In genomic region chr7:126963548-126964286, GRCm38 (mm10) we compare ENCODE assay signal across 8 mouse cellular contexts. TPM values are rescaled to one million over a fixed set of nuclear protein-coding genes. Genes with fewer than 3 reads are reported as not detected.
A peak's percentile ranks its signal among the peaks of the same experiment; 100 is the strongest.
DNase-seq lines count a peak whose midpoint lies in the region; ATAC-seq and TF ChIP-seq lines count a peak whose summit lies in the region.

No protein-coding gene starts in this region.

- peaks cover 11% of the 10 kb centered on the region; the same call in 1 of the 2 replicates for H3K4me1 ChIP-seq in hindbrain, embryonic 10.5 days (replicated peaks)
- no peaks in the 10 kb centered on the region for H3K4me1 ChIP-seq in hindbrain, embryonic 16.5 days (ENCODE audit: control insufficient read depth, insufficient read depth, low read depth, low read length)
- H3K4me1 ChIP-seq in ES-Bruce4 (ENCODE audit: control insufficient read depth, insufficient read depth, low read length): no peaks in the 10 kb centered on the region
- peaks cover 5% of the 10 kb centered on the region; the same call in 1 of the 2 replicates for H3K4me1 ChIP-seq in cortical plate, adult 2 months (ENCODE audit: control insufficient read depth, insufficient read depth, low read length)
- H3K4me1 ChIP-seq in kidney, adult 2 months (ENCODE audit: control insufficient read depth, insufficient read depth, low read length): no peaks in the 10 kb centered on the region

- no peak for ATAC-seq in hindbrain, embryonic 16.5 days

- H3K9me3 ChIP-seq in hindbrain, embryonic 10.5 days: no peaks in the 10 kb centered on the region
- no peaks in the 10 kb centered on the region for H3K9me3 ChIP-seq in hindbrain, embryonic 16.5 days (ENCODE audit: control insufficient read depth, low read length)
- no peaks in the 10 kb centered on the region for H3K9me3 ChIP-seq in ES-Bruce4 (replicated peaks; ENCODE audit: control insufficient read depth, insufficient read depth, low read length, poor library complexity, severe bottlenecking)

- H3K4me2 ChIP-seq in hindbrain, embryonic 16.5 days (ENCODE audit: low read length): no peak overlapping the region

- no peak for TF ChIP-seq POLR2A in ES-Bruce4 (IDR thresholded peaks at IDR 0.05; ENCODE audit: insufficient read depth, low read length)
- no peak for TF ChIP-seq POLR2A in cortical plate, adult 2 months (IDR thresholded peaks at IDR 0.05; ENCODE audit: extremely low read depth, insufficient read depth, low read length)
- no peak for TF ChIP-seq POLR2A in kidney, adult 2 months (IDR thresholded peaks at IDR 0.05; ENCODE audit: low read depth, low read length)

- peaks cover 36% of the 10 kb centered on the region for H3K27me3 ChIP-seq in hindbrain, embryonic 10.5 days (ENCODE audit: insufficient read depth, poor library complexity, severe bottlenecking)
- 0 out of 2 replicates have a peak, but pooled peaks cover 3% of the 10 kb centered on the region for H3K27me3 ChIP-seq in hindbrain, embryonic 16.5 days (replicated peaks; ENCODE audit: control insufficient read depth, insufficient read depth, low read length)
- no peaks in the 10 kb centered on the region for H3K27me3 ChIP-seq in ES-Bruce4 (ENCODE audit: control insufficient read depth, insufficient read depth, low read length, poor library complexity, severe bottlenecking)
- no peaks in the 10 kb centered on the region for H3K27me3 ChIP-seq in kidney, adult 2 months (replicated peaks; ENCODE audit: control insufficient read depth, insufficient read depth, low read length)

- no peak for TF ChIP-seq EP300 in ES-Bruce4 (IDR thresholded peaks at IDR 0.05; ENCODE audit: insufficient read depth, low read depth, low read length)

- peak; percentile 84 for TF ChIP-seq CTCF in ES-Bruce4 (IDR thresholded peaks at IDR 0.05; ENCODE audit: low read depth, low read length)
- TF ChIP-seq CTCF in cortical plate, adult 2 months (IDR thresholded peaks at IDR 0.05; ENCODE audit: extremely low read depth, insufficient read depth, low read length): peak; percentile 12; the same call in 1 of the 2 replicates
- TF ChIP-seq CTCF in kidney, adult 2 months (conservative IDR thresholded peaks at IDR 0.05; ENCODE audit: insufficient read depth, insufficient read length, low read depth, low read length): peak; percentile 80

- H3K36me3 ChIP-seq in hindbrain, embryonic 10.5 days: peaks cover 21% of the 10 kb centered on the region; the same call in 1 of the 2 replicates
- peaks cover 49% of the 10 kb centered on the region for H3K36me3 ChIP-seq in hindbrain, embryonic 16.5 days (ENCODE audit: control insufficient read depth, insufficient read depth, low read length)
- H3K36me3 ChIP-seq in ES-Bruce4 (ENCODE audit: control insufficient read depth, insufficient read depth, low read length, poor library complexity, severe bottlenecking): no peaks in the 10 kb centered on the region
- no peaks in the 10 kb centered on the region for H3K36me3 ChIP-seq in kidney, adult 2 months (ENCODE audit: control insufficient read depth, insufficient read depth, low read length)

- DNase-seq in hindbrain, embryonic 10.5 days (ENCODE audit: low spot score): peak; percentile 43
- DNase-seq in kidney, adult 2 months: peak; percentile 73
- peak; percentile 73 for DNase-seq in lung, postnatal 36 days
- no peak for DNase-seq in right cerebral cortex, adult 18-20 months
- DNase-seq in urinary bladder, postnatal 25 days (ENCODE audit: low spot score): no peak

- H3K4me3 ChIP-seq in hindbrain, embryonic 10.5 days: no peak overlapping the region; the same call in 1 of the 2 replicates
- no peak overlapping the region for H3K4me3 ChIP-seq in hindbrain, embryonic 16.5 days (ENCODE audit: low read length)
- H3K4me3 ChIP-seq in ES-Bruce4 (ENCODE audit: low read depth, low read length): peak overlapping the region; percentile 45
- H3K4me3 ChIP-seq in cortical plate, adult 2 months (ENCODE audit: insufficient read depth, low read length): no peak overlapping the region
- no peak overlapping the region for H3K4me3 ChIP-seq in kidney, adult 2 months (ENCODE audit: insufficient read depth, low read depth, low read length)

- WGBS in hindbrain, embryonic 10.5 days: 26% methylated on average over 19 of the region's 19 CpGs
- WGBS in hindbrain, embryonic 16.5 days: 32% methylated on average over 19 of the region's 19 CpGs
- WGBS in kidney, adult 2 months: 24% methylated on average over 19 of the region's 19 CpGs

- H3K9ac ChIP-seq in hindbrain, embryonic 16.5 days (ENCODE audit: low read depth, low read length): no peak overlapping the region
- 0 out of 2 replicates have a peak overlapping the region, but pooled peaks have one; percentile 24 for H3K9ac ChIP-seq in ES-Bruce4 (ENCODE audit: low read depth, poor library complexity, severe bottlenecking)

- no peak overlapping the region for H3K27ac ChIP-seq in hindbrain, embryonic 10.5 days
- H3K27ac ChIP-seq in hindbrain, embryonic 16.5 days (ENCODE audit: low read depth, low read length): no peak overlapping the region
- no peak overlapping the region for H3K27ac ChIP-seq in ES-Bruce4 (ENCODE audit: insufficient read depth, low read length)
- no peak overlapping the region for H3K27ac ChIP-seq in cortical plate, adult 2 months (ENCODE audit: insufficient read depth, low read length)
- no peak overlapping the region for H3K27ac ChIP-seq in kidney, adult 2 months (ENCODE audit: insufficient read depth, low read depth, low read length)

RNA-seq across cellular contexts. Expression of gene Cdipt, which starts 12.0 kb away (rescaled TPM):
- 92.5 and 103 TPM in 2 replicates for polyA plus RNA-seq in hindbrain, embryonic 10.5 days (2016; fragmentation: Nextera tagmentation; extraction: Ambion mirVana)
- 160 and 162 TPM in 2 replicates for polyA plus RNA-seq in hindbrain, embryonic 16.5 days (2015; fragmentation: Nextera tagmentation; extraction: Ambion mirVana)
- polyA plus RNA-seq in ES-Bruce4 (2011; ENCODE audit: insufficient read depth, insufficient read length, low read depth, missing spikeins): 42.8 and 53.3 TPM in 2 replicates
- polyA plus RNA-seq in cortical plate, adult 2 months (2012; rRNA removed): 252 and 253 TPM in 2 replicates
- 237 and 284 TPM in 2 replicates for polyA plus RNA-seq in kidney, adult 2 months (2012; rRNA removed)

RNA-seq across cellular contexts. Expression of gene Cdiptos, which starts 12.2 kb away (rescaled TPM):
- polyA plus RNA-seq in hindbrain, embryonic 10.5 days (2016; fragmentation: Nextera tagmentation; extraction: Ambion mirVana): 0.63 and 1.0 TPM in 2 replicates
- 1.2 and 1.6 TPM in 2 replicates for polyA plus RNA-seq in hindbrain, embryonic 16.5 days (2015; fragmentation: Nextera tagmentation; extraction: Ambion mirVana)
- polyA plus RNA-seq in ES-Bruce4 (2011; ENCODE audit: insufficient read depth, insufficient read length, low read depth, missing spikeins): 1.4 and 2.4 TPM in 2 replicates
- polyA plus RNA-seq in cortical plate, adult 2 months (2012; rRNA removed): 1.1 and 2.0 TPM in 2 replicates
- 0.74 and 1.1 TPM in 2 replicates for polyA plus RNA-seq in kidney, adult 2 months (2012; rRNA removed)

RNA-seq across cellular contexts. Expression of gene Sez6l2, which starts 13.4 kb away (rescaled TPM):
- polyA plus RNA-seq in hindbrain, embryonic 10.5 days (2016; fragmentation: Nextera tagmentation; extraction: Ambion mirVana): 2.3 and 7.6 TPM in 2 replicates
- polyA plus RNA-seq in hindbrain, embryonic 16.5 days (2015; fragmentation: Nextera tagmentation; extraction: Ambion mirVana): 54.9 and 56.7 TPM in 2 replicates
- 1.4 and 1.9 TPM in 2 replicates for polyA plus RNA-seq in ES-Bruce4 (2011; ENCODE audit: insufficient read depth, insufficient read length, low read depth, missing spikeins)
- polyA plus RNA-seq in cortical plate, adult 2 months (2012; rRNA removed): 236 and 261 TPM in 2 replicates
- 1.2 and 1.4 TPM in 2 replicates for polyA plus RNA-seq in kidney, adult 2 months (2012; rRNA removed)

RNA-seq across cellular contexts. Expression of gene Asphd1, which starts 14.3 kb away (rescaled TPM):
- polyA plus RNA-seq in hindbrain, embryonic 10.5 days (2016; fragmentation: Nextera tagmentation; extraction: Ambion mirVana): 0.41 and 1.2 TPM in 2 replicates
- polyA plus RNA-seq in hindbrain, embryonic 16.5 days (2015; fragmentation: Nextera tagmentation; extraction: Ambion mirVana): 9.4 and 11.5 TPM in 2 replicates
- 0.36 and 0.41 TPM in 2 replicates for polyA plus RNA-seq in ES-Bruce4 (2011; ENCODE audit: insufficient read depth, insufficient read length, low read depth, missing spikeins)
- polyA plus RNA-seq in cortical plate, adult 2 months (2012; rRNA removed): 55.7 and 63.8 TPM in 2 replicates
- 0.19 TPM in 1 of 2 replicates, not detected in the other for polyA plus RNA-seq in kidney, adult 2 months (2012; rRNA removed)

RNA-seq across cellular contexts. Expression of gene Kctd13, which starts 35.0 kb away (rescaled TPM):
- polyA plus RNA-seq in hindbrain, embryonic 10.5 days (2016; fragmentation: Nextera tagmentation; extraction: Ambion mirVana): 23.9 and 35.5 TPM in 2 replicates
- polyA plus RNA-seq in hindbrain, embryonic 16.5 days (2015; fragmentation: Nextera tagmentation; extraction: Ambion mirVana): 126 and 134 TPM in 2 replicates
- 25.5 and 26.8 TPM in 2 replicates for polyA plus RNA-seq in ES-Bruce4 (2011; ENCODE audit: insufficient read depth, insufficient read length, low read depth, missing spikeins)
- polyA plus RNA-seq in cortical plate, adult 2 months (2012; rRNA removed): 188 and 198 TPM in 2 replicates
- 21.4 and 21.9 TPM in 2 replicates for polyA plus RNA-seq in kidney, adult 2 months (2012; rRNA removed)

Comparison
In these comparisons a context has a peak if more than half of its experiments do, and no peak if none do; other contexts are left out.
1. DNase-seq: peak in hindbrain, embryonic 10.5 days (single experiment), kidney, adult 2 months (single experiment) and lung, postnatal 36 days (single experiment); none in right cerebral cortex, adult 18-20 months (single experiment) and urinary bladder, postnatal 25 days (single experiment).
2. CTCF ChIP-seq: peak in every context shown above with its lines; median percentile 84 in ES-Bruce4; 80 in kidney, adult 2 months; 12 in cortical plate, adult 2 months.